Mouse (Mus musculus) large intestine, adult 2 months (tissue): ENCODE measurements at regions not wholly inside any gene's neighbourhood (a gene's known extent, or its start where the extent isn't known, plus 50 kb on each side); places are given as distances from the start of the nearest gene placed in this dataset.

Experiments
- DNase-seq: peaks from one replicate; pipeline ENCODE4 v3.0.0-alpha.2; 2012; ENCODE audit warnings: low read depth, low spot score
- WGBS: fragments of 180-500 bp; shearing (Covaris S2); methylation state at CpG from one replicate; pipeline ENCODE4 v1.1.7; 2018; 5-methylcytosine and 5-hydroxymethylcytosine counted together

DNA sequence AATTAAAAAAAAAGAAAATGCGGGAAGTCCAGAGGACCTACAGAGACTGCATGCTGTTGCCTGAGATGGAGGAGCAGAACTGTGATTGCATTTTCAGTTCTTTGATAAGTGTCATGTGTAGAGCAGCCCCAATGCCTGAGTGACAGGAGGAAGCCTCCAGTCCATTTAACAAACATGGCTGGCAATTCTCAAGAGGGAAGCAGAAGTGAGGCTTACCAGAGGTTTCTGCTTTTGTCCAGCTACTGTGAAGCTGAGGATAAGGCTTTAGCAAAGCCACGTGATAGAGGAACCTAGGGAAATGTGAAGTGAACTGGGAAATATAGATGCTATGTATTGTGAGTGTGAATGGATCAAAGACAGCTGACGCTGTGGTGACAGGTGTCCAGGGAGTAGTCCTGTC, 56.6 kb downstream of the Sucnr1 start:
- DNase-seq, result no peak

DNA sequence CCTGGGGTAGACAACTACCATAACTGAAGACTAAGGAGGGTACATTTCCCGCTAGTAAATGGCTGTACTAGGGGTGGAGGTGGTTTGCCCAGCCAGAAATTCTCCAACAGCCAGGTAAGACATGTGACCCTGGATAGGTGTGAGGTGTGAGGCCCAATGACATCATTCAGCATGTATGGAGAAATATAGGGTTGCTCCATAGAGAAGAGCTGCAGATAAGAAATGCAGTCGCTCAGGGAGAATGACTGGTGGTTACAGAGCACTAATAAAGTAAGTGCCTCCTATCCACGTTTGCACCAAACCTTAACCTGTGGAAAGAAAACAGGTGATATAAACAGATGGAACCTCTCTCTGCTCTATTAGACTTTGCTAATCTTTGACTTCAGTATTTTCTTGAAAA, 78.2 kb downstream of the Sucnr1 start:
- no peak for DNase-seq
- 90% methylated on average over 3 of the region's 3 CpGs for WGBS

More for the DNA sequence above, 56.6 kb downstream of the Sucnr1 start:
- 91% methylated on average over 3 of the region's 3 CpGs for WGBS

DNA sequence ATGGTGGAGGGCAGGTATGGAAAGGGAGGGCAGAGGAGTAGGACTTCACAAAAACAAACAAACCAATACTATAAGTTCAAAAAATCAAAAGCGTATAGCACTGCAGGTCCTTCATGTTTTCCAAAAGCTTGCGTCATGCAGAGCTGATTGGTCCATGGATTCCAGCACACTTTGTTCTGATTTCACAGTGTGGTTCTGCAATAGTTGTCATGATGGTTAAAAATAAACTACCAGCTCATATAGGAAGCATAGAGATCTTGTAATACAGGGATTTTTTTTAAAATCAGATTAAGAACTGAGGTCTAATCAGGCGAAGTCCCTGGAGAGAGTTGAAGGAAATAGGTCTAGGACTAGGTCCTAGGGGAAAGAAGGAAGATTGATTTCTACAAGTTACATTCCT, 86.0 kb downstream of the Sucnr1 start:
- 45% methylated on average over 3 of the region's 3 CpGs for WGBS
- no peak for DNase-seq

DNA sequence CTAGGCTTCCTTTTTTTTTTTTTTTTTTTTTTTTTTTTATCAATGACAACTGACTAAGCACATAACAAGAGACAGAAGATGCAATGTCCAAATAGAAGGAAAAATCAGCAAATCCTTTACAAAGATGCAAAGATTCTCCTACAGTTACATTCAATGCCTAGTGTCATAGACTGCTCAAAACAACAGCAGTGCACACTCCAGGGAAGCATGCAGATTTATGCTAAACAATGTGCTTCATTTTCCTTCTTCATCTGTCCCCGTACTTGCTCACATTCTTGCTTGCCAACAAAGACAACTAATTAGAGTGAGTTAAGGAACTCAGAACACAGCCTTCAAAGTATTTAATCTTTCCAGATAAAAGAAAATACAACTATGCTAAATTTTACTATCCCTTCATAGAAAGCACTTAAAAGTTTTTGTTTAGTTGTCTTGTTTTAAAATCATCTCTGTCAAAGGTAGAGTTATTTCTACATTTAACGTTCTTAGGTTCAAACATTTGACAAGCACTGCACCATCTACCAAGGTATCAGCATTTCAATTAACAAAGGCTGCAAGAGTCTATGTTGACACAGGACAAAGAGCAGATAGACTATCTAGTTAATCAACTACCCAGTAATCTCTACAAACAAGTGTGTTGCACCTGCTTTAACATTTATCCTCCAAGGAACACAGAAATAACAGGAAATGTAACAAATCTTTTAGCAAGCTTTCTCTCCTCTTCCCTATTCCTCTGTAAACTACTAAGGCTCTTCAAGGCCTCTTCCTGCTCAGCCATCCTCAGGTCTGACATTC, 86.7 kb downstream of the Sucnr1 start:
- WGBS, result 22% methylated on average over 2 of the region's 2 CpGs
- no peak for DNase-seq

DNA sequence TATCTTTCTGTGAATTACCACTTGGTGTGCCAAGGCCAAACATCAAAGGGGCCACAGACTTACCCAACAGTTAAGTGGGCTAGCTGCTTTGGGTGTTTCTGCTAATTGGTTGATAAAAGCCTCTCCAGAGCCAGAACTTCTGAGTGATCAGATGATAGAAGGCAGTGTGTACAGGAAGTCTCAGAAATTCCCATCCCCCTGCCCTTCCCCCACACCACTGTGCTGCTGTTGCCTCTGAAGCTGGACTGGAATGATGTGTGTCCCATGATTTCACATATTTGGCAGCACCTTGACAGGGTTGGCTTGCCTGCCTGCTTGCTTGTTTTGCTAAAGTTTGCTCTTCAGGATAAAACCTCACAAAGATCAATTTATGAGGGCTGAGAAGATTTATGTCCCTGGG, 87.9 kb downstream of the Sucnr1 start:
- peak; percentile 57 for DNase-seq

DNA sequence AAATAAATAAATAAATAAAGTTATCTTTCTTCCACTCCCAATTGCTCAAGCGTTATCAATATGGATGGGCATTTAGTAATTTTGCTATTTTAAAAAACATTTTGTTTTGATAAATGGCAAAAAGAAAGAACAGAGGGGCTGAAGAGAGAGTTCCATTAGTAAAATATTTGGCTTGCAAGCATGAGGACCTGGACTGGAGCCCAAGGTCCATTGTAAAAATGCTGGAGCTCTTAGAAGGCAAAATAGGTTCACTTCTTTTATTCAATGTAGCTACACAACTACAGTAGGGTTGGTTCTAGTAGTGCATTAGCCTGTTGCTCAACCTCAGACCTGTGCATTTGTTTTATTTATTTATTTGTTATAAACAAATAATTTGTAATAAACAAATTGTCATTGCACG, 102.8 kb downstream of the Sucnr1 start:
- 91% methylated on average over 2 of the region's 2 CpGs for WGBS
- DNase-seq, result no peak

DNA sequence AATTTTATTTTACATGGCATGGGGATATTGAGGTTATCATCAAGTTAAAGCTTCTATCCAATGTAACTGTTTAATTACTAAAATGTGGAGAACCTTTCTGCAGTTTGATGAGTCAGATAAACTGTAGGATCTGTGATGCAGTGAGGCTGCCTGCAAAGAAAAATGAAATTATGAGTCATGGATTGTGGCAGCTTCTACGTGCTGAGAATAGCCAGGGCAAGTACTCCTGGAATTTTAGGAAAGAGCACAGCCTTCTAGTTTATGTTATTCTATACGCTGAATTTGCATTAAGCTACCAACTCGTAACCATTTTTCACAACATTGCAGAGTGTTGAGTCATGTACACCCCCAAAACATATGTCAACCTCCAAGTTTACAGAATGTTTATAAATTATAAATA, 114.4 kb downstream of the Sucnr1 start:
- no peak for DNase-seq
- 86% methylated on average over 3 of the region's 3 CpGs for WGBS

DNA sequence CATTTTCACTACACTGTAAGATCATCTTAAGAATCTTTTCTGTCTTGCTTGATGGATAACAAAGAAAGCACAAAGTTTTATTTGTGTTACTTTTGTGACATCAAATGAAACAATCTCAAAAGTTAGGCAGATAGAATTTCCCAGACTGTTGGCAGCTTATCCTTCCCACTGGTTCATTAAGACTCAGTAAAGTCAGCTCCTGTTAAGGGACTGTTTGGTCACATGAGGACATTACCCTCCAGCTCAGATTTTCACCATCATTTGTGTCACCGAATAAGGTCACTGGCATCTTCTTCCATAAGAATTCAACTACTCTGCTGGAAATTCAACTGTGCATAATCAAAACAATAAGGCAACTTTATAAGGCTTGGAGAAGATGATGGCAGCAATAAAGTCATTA, 126.3 kb downstream of the Sucnr1 start:
- DNase-seq, result no peak
- WGBS, result 36% methylated on average over 1 of the region's 1 CpGs

DNA sequence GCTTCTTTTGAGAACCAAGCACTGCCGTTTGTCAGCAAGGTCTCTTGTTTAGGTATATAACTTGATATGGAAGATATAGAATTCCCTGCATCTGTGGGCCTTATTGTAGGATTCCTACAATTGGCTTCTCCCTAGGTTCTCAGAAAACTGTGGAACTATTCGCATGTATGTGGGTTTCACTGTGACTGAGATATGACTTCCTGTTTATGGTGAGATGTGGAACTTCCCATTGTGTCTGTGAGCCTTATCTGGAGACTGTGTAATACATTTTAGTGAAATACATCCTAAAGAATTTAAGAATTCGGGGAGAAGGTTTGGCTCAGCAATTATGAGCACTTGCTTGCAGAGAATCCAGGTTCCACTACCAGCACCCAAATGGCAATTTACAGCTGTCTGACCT, 137.3 kb downstream of the Sucnr1 start:
- WGBS, result 75% methylated on average over 3 of the region's 3 CpGs
- no peak for DNase-seq

DNA sequence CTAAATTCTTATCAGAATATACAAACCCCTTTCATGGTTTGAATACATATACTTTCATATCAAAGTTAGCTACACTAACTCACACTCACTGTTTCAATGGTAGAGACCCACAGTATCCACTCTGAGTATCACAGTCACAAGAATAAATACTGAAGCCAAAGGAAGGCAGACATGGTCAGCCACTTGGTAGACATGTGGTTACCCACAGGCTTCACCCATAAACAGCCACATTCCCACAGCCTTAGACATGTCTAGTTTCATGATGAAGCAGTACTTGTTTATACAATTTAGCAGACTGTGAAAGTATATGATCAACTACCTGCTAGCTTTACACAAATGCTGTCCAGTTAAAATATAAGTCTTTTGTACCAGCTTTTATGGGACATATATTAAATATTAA, 159.0 kb downstream of the Sucnr1 start:
- no peak for DNase-seq

DNA sequence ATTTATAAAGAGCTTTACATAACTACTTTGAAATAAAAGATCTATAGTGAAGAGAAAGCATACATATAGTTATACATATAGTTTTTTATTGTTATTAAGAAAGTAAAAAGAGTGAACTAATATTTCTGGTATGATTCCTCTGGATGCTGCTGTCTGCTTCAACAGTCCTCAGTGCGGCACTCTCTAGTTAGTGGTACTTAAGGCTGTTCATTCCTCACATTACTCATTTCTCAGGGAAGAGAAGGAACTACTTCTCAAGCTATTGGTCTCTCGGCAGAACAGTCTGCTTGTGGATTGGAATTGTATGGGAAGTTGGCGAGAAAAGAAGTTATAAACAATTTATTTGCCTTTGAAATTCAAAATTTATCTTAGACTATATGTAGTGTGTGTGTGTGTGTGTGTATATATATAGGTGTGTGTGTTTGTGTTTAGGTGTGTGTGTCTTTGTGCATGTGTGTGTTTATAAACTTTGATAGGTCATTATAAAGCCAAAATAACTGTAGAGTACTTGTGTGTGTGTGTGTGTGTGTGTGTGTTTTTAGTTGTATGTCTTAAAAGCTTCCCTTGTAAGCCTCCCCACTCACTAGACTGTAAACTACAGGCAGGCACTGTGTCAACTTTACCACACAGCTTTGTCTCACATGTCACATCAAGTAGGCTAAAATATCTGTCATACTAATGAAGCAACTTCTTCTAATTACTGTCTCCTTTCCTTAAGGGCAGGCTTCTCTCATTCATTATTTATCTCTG, 185.2 kb downstream of the Sucnr1 start:
- 77% methylated on average over 3 of the region's 3 CpGs for WGBS
- DNase-seq, result no peak

DNA sequence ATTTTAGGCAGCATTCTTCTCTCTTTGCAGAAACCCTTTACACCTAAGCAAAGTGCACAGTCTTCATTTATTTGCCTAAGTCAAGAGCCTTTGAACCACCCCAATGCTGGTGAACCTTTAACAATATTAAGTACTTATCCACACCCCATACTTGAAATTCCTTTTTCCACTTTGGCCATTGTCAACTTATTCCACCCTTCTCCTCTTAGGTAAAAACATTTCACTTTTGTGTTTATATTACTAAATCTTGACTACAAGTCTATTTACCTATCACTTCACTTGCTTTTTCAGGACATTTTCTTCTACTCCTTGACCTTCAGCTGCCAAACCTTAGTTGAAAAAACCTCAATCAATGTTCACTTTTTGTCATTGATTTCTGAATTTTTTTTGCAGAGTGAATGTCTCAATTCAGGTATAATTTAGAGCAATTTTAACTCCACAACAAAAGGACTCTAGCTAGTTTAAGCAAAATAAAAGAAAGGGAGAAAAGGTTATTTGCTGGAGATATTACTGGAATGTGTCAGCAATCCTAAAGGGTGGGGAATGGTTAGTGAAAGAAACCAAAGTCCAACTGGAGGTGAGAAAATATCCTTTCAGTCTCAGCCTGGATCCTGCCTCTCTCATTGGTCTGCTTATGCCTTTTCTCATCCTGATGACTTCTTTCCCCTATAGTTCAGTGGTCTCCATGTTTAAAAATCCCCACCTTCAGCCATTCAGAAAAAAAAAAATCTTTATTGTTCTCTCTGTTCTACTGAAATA, 185.9 kb downstream of the Sucnr1 start:
- no peak for DNase-seq

DNA sequence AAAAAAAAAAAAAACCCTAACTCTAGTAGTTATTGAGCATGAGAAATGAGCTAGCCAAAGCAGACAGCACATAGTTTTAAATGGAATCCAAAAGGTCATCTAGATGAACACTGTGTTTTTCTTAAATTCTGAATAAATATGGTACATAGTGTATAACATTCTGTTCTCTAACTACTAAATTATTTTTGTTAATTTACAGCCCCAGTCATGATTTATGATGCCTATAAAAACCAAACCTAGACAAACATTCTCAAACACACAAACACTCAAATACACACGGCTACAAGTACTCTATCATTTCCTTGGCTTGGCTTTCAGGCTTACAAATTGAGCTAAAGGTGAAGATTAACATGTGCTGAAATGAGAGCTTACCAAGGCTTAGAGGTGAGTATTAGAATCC, 188.8 kb downstream of the Sucnr1 start:
- 16% methylated on average over 1 of the region's 1 CpGs for WGBS
- DNase-seq, result no peak

DNA sequence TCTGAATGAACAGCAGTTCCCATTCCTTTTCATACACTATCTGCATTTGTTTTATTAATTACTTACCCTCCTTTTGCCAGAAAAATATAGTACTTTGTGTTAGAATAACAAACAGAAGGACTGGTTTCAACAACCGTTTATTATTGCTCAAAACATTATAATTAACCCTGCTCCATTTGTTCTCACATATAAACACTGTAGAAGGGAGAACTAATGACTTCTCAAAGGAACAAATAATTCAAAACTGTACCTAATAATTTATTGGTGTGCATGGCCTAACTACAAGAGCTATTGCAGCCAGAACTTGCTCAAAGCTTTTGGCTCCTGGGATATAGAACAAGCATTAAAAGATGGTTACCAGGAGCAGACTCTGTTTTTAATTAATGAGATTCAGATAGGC, 192.1 kb downstream of the Sucnr1 start:
- WGBS, result 73% methylated on average over 1 of the region's 1 CpGs
- no peak for DNase-seq

DNA sequence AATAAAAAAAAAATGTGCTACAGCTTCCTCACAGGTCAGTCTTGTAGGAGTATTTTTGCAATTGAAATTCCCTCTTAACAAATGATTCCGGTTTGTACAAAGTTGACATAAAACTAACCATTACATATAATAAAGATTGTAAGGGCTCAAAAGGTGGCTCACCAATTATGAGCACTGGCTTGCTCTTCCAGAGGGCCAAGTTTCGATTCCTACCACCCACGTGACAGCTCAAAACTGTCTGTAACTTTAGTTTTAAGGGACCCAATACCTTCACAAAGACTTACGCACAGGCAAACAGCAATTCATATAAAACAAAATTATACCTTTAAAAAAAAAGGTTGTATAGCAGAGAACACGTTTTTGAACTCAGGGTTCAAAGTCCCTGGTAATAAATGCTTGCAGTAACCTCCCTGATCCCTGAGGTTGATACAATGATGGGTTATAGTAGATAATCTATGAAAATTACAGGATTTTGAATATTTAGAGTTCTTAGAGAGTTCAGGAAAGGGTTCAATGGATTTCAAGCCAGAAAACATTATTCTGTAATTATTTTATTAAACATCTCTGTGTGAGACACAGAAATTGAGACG, 193.7 kb downstream of the Sucnr1 start:
- DNase-seq, result peak; percentile 29
- WGBS, result 47% methylated on average over 6 of the region's 6 CpGs

DNA sequence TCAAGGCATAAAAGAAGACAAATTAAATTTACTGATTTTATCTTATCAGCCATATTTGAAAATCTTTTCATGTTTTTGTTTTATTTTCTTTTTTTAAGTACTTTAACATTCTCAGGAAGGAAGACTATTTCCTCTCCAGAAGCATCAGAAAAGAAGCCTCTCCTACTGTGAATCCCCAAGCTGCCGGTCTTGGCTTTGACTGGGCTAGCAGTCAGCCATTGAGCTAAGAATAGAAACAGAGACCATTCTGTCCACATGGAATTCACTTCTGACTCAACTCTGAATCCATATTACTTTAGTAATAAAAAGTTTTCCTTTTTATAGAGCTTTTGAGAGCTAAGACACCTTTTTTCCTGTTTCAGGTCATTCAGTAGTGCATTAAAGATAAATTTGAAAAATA, 194.8 kb upstream of the Mbnl1 start:
- no peak for DNase-seq
- 69% methylated on average over 1 of the region's 1 CpGs for WGBS

DNA sequence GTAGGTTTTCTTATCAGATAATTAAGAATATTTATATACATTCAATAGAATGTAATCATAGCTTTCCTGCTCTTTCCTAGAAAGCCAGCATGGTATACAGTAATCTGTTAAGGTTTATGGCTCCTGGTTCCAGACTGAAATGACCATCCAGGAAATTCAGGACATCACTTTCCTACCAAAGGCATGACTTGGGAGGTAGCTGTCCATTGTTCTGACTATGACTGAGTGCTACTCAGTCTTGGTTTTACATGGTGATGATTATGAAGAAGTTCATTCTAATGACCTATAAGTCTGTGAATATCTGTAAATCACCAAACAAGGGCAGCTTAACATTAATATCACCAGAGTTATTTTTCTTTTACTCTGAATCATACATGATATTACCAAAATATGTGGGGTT, 191.4 kb upstream of the Mbnl1 start:
- no peak for DNase-seq

DNA sequence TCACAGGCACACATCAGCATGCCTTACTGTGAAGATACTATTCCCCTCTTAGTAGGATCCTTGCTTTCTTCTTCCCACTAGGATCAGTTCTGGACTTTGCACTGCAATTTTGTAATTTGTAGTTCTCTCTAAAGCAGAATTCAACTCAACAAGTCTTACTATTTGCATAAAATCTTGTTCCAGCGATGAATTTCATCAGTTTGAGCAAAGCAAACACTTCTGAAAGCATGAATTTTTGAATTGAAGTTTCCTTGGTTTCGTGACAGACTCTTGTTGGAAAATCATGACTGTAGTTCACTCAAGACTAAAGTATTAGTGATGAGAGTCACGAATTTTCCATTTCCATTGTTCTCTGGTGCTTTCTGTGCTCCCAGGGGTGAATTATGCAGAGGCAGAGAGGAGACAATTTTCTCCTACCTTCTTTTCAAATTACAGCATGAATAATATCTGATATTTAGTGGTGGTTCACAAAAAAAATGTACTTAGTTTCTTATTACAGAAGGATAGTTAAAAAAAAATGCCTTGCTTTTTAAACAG, 190.6 kb upstream of the Mbnl1 start:
- DNase-seq, result no peak
- WGBS, result 73% methylated on average over 3 of the region's 3 CpGs

DNA sequence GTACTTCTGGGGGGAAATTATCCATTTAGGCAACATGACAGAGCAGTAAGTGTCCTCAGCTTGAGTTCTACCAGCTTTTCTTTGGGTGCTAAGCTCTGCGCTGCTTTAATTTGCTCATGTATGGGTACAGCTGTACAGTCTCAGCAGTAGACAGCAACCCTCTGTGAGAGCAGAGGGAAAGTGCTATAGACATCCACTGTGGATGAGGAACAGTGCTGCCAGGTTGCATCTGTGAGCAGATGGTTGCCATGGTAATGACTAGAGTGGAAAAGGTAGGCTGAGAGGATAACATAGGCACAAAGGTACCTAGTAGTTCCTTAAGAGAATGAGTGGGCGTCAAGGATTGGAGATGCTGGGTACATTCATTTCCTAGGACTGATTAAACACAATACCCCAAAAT, 180.5 kb upstream of the Mbnl1 start:
- DNase-seq, result no peak
- WGBS, result 92% methylated on average over 2 of the region's 2 CpGs

DNA sequence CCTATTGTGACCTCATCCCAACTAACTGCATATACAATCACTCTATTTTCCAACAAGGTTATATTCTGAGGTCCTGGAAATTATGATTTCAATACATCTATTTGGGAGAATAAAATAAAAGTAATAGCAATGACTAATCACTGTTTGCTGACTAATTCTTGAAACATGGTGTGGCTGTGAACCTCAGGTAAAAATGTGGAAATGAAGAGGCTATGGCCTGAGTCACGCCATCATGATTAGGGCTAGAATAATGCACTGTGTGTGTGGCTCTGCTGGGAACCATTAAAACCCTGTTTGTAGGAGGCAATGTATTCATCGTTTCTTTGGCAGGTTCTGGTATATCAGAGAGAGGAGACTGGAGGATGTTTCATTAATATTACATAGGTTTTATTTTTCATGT, 179.7 kb upstream of the Mbnl1 start:
- DNase-seq, result no peak
- 92% methylated on average over 2 of the region's 2 CpGs for WGBS
